Mouse (Mus musculus): ENCODE results near the gene Cbx6.

GRCm38 (mm10) chr15:79829431-79829830, 5.1 kb downstream of the Cbx6 start:
- TF ChIP-seq POLR2A (IDR thresholded peaks at IDR 0.05; ENCODE audit: extremely low read depth, insufficient read depth, low read length) = no peak
- TF ChIP-seq CTCF (IDR thresholded peaks at IDR 0.05; ENCODE audit: low read depth, low read length) = no peak
